Mouse (Mus musculus) embryonic fibroblast, embryonic 13.5 days (primary cell): ENCODE measurements at regions not wholly inside any gene's neighbourhood (a gene's known extent, or its start where the extent isn't known, plus 50 kb on each side); places are given as distances from the start of the nearest gene placed in this dataset.

Source experiments
- CTCF ChIP-seq: IDR thresholded peaks from 2 replicates; pipeline ENCODE4 v1.5.1; 2011; ENCODE audit warnings: mild to moderate bottlenecking, control low read depth, low read length, moderate library complexity, borderline replicate concordance; ENCODE audit not compliant: insufficient read depth
- POLR2A ChIP-seq: IDR thresholded peaks from 2 replicates; pipeline ENCODE4 v1.6.1; 2011; ENCODE audit warnings: low read depth, mild to moderate bottlenecking, control low read depth, low read length, moderate library complexity

GRCm38 (mm10) chr19:26979322-26979721 is 93.6 kb downstream of the Gm815 start:
- TF ChIP-seq CTCF (no peak), POLR2A (no peak)
